Mouse (Mus musculus) layer of hippocampus, postnatal 25 days (tissue): ENCODE measurements around the gene Trmt5. TPM values are rescaled to one million over a fixed set of nuclear protein-coding genes. Genes with fewer than 3 reads are reported as not detected.

Source experiments
- DNase-seq, 2 experiments: peaks; one replicate each; pipeline ENCODE4 v3.0.0; 2022; ENCODE audit warnings: mixed read lengths in 2 of 2, low spot score in 1 of 2; ENCODE audit errors: extremely low spot score in 1 of 2
- total RNA-seq, 2 experiments: library from RNA; stranded (reverse); gene quantifications; 2 replicates each; pipeline ENCODE4 v1.2.3; 2021

Gene Trmt5
- total RNA-seq, 2 experiments from 2014 or later: 10.0 to 11.4 TPM

DNA sequence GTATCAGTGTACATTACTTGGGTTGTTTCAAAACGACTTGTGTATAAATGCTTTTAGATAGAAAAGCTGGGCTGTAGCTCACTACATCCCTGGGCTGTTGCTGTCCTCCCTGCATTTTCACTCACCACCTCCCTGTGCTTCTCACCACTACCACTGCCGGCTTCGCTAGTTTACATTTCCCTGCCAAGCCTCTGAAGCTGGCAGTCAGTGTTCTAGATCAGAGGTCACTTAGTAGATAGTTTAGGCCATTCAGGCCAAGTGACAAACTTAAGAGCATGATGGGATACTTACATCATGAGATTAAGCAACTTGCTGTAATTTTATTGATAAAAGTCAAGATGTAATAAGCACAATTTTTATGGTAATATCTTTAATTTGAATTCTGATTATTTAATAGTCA, 11.6 kb downstream of the Trmt5 start:
- no peak for DNase-seq

DNA sequence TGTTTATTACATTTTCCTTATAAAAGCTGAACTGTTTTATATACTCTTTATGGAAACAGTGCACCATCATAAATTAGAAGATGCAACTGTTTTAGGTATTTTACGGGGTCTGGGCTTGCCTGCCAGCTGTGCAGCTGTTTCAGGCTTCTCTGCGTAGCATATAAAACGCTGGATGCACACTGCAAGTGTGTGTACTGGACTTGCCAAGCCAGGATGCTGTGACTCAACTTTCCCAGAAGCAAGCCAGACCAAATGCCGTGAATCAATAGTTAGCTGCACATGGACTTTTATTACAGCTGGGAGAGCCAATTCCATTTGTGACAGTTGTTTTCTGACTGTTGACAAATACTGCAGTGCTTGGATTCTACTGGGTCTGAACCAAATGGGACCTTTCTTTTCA, 16.6 kb downstream of the Trmt5 start:
- no peak for DNase-seq

DNA sequence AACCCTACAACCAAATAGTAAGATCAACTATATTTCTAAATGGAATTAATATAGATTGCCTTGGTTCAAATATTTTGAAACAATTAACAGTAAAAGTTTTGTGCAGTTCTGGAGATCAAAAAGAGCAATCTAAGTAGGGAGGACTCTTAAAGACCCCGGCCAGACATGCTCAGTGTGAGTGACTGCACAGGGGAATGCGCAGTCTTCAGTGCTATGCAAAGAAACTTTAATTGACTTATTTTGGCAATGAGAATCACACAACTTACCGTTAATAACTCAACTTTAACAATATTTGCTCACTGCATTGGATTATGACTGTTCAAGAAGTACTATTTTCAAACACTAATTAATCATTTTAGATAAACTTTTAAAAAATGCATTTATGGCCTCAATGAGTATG, 17.0 kb downstream of the Trmt5 start:
- DNase-seq: no peak

DNA sequence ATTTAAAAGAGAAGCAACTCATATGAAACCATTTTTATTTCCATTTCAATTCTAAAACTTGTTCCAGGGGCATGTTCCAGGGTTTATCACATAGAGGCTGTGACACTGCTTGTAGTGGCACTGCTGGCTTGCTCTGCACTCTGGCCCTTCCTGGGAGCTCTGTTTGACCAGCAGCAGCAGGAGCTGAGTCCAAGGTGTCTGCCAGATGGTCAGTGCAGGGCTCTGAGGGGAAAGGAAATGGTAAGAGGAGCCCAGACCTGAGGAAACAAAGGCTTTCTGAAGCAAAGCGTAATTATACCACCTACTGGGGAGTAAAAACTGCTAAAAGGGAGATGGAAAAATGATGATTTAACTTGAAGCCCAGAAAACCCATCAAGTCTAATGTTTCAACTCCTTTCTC, 18.0 kb downstream of the Trmt5 start:
- no peak for DNase-seq

DNA sequence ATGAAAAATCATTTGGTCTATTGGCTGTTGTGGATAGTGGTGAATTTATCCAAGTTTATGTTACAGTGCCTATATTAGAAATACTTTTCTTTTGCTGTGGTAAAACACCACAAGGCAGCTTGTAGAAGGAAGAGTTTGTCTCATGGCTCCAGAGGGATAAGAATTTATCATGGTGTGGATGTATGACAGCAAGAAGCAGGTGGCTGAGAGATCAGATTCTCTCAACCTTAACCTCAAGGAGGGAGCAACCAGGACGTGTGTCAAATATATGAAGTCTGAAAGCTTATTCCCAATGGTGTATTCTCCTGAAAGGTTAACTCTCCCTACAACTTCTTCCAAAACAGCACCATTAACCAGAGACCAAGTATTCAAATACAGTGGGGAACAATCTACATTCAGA, 19.9 kb downstream of the Trmt5 start:
- no peak for DNase-seq

DNA sequence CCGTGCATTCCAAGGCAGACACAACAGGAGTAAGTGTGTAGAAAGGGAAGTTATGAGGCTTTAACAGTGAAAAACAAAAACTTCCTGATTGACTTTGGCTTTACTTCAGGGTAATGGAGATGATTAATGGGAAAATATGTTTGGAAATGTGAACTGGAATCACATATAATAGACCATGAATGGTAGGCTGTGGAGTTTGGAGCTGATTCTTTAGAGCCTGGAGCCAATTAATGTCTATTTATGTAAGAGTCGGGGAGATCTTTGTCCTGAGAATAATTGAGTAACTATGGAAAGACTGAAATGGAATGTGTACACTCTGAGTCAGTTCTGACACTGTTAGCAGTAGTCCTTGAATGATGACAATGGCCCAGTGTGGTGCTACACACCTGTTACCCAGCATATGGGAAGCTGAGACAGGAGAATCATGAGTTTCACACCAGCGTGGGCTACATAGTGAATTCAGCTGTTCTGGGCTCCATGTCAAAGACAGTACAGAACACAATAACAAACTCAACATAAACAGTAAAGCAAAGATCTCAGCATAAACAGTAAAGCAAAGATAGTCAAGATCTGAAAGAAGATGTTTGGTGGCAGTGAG, 21.0 kb downstream of the Trmt5 start:
- DNase-seq: no peak

DNA sequence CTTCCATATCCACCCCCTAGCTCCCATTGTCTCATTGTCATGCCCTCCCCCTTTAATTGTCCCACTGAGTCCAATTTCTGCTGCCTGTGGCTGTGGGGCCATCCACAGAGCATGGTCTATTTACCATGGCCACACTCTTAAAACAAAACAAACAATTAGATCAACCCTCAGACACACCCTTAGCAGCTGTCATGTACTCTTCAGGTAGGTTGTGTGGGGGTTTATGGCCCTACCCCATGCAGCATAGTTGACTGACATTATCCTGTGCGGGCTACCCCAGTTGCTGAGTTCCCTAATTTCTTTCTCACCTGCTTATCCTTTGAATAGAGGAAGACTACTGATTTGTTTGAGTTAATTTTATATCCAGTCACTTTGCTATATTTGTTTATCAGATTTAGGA, 26.2 kb downstream of the Trmt5 start:
- no peak for DNase-seq

DNA sequence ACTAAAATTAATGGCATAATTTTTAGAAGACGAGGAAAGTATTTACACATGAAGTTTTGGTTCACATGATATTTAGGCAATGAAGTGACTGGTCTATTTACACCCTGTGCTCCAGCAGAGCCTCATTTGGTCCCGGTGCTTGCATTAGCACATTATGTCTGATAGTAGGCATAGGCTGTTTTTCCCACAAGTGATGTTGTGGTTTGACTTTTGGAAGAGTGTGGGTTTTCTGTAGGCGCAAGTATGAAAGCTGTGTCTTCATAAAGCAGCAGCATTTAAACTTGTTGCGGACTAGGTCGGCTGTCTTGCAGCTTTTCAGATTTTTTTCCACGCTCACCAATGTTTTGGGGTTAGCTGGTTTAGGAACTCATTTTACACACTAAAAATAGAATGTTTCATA, 27.2 kb downstream of the Trmt5 start:
- no peak for DNase-seq

DNA sequence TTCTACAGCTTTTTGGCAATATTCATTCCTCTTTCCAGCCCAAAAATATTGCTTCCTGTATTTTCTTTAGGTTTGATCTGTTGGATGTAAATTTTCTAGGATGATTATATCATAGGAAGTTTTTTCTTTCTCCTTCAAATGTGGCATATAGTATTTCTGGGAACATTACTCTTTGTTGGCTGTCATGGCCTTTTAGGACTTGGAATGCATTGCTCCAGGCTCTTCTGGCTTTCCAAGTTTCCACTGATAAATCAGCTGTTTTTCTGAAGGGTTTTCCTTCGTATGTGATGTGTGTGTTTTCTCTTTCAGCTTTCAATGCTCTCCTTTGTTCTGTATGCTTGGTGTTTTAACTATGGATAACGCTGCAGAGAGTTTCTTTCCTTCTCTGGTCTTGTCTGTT, 31.5 kb downstream of the Trmt5 start:
- no peak for DNase-seq

DNA sequence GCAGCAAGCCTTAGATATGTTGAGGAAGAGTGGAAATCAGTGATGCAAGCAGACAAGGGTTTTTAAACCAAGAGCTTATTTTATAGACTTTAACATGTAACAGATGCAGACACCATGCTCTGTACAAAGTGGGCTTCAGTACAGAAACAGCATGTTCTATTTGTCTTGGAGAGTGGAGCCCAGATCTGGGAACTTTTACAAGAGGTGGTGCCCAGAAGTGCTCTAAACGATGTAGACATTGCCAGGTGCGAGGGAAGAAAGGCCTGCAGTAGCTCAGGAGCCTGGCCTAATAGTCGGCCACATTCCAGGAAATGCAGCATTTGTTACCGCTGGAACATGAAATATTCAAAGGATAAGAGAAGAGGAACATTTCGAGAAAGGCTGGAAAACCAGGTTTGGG, 40.8 kb downstream of the Trmt5 start:
- DNase-seq: no peak

DNA sequence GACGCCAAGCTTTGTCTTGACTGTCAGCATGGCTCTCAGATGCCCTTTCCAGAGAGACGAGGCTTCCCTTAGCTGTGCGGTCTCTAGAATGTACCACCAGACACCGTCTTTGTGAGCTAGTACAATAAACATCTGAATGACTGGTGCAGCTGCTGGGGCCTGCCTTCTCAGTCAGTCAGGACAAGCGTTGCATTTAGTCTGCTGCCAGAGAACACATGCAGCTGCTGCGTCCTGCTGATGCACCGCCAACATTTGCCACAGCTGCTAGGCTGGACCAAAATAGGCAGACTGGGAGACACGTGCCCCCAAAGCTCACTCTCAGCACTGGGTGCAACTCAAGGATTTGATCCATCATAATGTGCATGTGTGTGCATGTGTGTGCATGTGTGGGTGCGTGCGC, 44.5 kb downstream of the Trmt5 start:
- DNase-seq: no peak

DNA sequence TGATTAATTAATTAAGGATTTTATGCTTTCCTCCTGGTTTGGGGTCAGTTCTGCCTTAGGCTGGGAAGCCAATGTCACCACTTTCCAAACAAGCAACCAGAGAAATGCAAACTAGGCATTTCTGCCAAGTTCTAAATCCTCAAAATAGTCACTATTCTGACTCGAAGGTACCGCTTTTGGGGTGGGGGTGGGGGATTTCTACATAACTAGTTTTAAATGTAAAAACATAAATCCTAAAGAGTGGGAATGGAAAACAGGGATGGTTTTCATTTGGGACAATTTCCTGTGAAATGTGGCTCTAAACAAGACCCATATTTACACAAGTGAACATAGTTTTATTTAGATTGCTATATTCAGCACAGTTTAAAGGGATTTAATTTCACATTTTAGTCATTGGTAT, 53.9 kb downstream of the Trmt5 start:
- no peak for DNase-seq

DNA sequence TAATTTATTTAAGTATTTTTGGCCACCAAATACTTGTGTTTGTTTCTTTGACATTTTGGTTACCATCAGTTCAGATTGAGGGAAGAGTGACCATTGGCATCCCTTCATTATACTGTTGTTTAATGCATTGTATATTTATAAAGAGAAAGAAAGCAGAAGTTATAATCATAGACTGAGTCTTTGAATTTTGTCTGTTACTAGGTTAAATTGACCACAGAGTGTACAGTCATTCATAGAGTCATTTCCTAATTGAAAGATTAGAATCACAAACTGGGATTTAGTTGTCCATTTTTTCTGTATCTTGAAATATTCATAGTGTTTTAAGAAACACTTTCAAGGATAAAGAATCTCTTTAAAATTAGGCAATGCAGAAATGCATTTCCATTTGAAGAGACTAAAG, 55.0 kb downstream of the Trmt5 start:
- no peak for DNase-seq

DNA sequence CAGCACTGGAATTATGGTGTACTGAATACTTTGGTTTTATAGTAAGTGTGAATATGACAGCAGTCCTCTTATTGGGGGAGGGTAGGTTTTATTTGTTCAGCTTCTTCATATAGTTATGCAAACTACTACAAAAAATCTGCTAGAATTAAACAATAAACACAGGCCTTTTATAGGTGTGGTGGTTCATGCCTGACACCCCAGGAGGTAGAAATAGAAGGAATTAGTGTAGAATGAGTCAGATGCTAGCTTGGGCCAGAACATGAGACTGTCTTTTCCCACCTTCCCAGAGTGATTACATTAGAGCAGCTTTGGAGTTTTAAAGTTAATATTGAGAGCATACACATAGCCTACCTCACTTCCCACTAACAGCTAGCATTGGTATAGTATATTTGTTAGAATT, 56.3 kb downstream of the Trmt5 start:
- DNase-seq: no peak

Other genes with a start within 250 kb of the Trmt5 start
- not detected for gene Six1, start 232.8 kb downstream of the Trmt5 start, total RNA-seq
- gene Six4, start 173.3 kb downstream of the Trmt5 start, total RNA-seq: under 1 TPM; 0.57 to 0.59 TPM
- 10 to 100 TPM; 21.4 to 22.0 TPM for gene Mnat1, start 163.0 kb downstream of the Trmt5 start, total RNA-seq
- gene Slc38a6, start 69 bp upstream of the Trmt5 start, total RNA-seq: 10 to 100 TPM in 1 of 2 experiments, 1 to 10 TPM in 1; 9.9 to 16.7 TPM